ENCODE assay signal across 12 mouse cellular contexts in genomic region chr2:74201608-74202323, GRCm38 (mm10).
DNase-seq lines count a peak whose midpoint lies in the region; ATAC-seq and TF ChIP-seq lines count a peak whose summit lies in the region.
"Had no signal": no experiment of that assay in that cellular context is flagged by ENCODE, and none has a peak within 500 bp of the region (broad histone marks: within the 10 kb centered on the region; RNA-seq: fewer than 3 reads in every experiment).

No protein-coding gene starts in this region.

- no peaks in the 10 kb centered on the region for H3K36me3 ChIP-seq in CH12.LX (replicated peaks in 1 of 2; ENCODE audit: control insufficient read depth in 1 of 2, insufficient read depth in 1 of 2, low read length in 1 of 2)
- no peaks in the 10 kb centered on the region for H3K36me3 ChIP-seq in forebrain, embryonic 12.5 days (replicated peaks)
- H3K36me3 ChIP-seq: neural tube, embryonic 13.5 days had no signal

- WGBS in forebrain, embryonic 12.5 days = 32% methylated on average over 11 of the region's 11 CpGs

- H3K9ac ChIP-seq in CH12.LX (ENCODE audit: insufficient read depth, low read depth) = no peak overlapping the region
- no peak overlapping the region for H3K9ac ChIP-seq in forebrain, embryonic 12.5 days
- H3K9ac ChIP-seq: neural tube, embryonic 13.5 days had no signal

- ATAC-seq in forebrain, embryonic 12.5 days (ENCODE audit: low FRiP score) = peak; percentile 88
- ATAC-seq in granulocyte monocyte progenitor cell, adult 5-6 weeks (replicated peaks; ENCODE audit: poor library complexity, severe bottlenecking) = no peak
- ATAC-seq: Patski had no signal

- H3K27ac ChIP-seq in CH12.LX (ENCODE audit: insufficient read depth, low read depth) = no peak overlapping the region
- H3K27ac ChIP-seq in forebrain, embryonic 12.5 days = no peak overlapping the region
- H3K27ac ChIP-seq: neural tube, embryonic 13.5 days had no signal

- no peak for TF ChIP-seq POLR2A in CH12.LX (IDR thresholded peaks at IDR 0.05; ENCODE audit: low read depth, low read length)

- no peak for TF ChIP-seq RAD21 in CH12.LX (IDR thresholded peaks at IDR 0.05; ENCODE audit: low read depth, low read length)

- no peaks in the 10 kb centered on the region for H3K9me3 ChIP-seq in CH12.LX (replicated peaks; ENCODE audit: low read length)
- H3K9me3 ChIP-seq in forebrain, embryonic 12.5 days = no peaks in the 10 kb centered on the region
- H3K9me3 ChIP-seq: neural tube, embryonic 13.5 days had no signal

- H3K27me3 ChIP-seq in CH12.LX (replicated peaks) = no peaks in the 10 kb centered on the region
- H3K27me3 ChIP-seq in forebrain, embryonic 12.5 days = 0 out of 2 replicates have a peak, but pooled peaks cover 3% of the 10 kb centered on the region
- H3K27me3 ChIP-seq: neural tube, embryonic 13.5 days; Patski had no signal

- H3K79me2 ChIP-seq in CH12.LX (replicated peaks; ENCODE audit: control insufficient read depth, extremely low read depth, insufficient read depth, poor library complexity, severe bottlenecking) = no peaks in the 10 kb centered on the region

- no peak overlapping the region for H3K4me3 ChIP-seq in CH12.LX (replicated peaks in 1 of 3; ENCODE audit: low read depth in 2 of 3, low read length in 2 of 3, poor library complexity in 1 of 3)
- no peak overlapping the region for H3K4me3 ChIP-seq in forebrain, embryonic 12.5 days (replicated peaks)
- H3K4me3 ChIP-seq: neural tube, embryonic 13.5 days had no signal

- in situ Hi-C loops in CH12.LX (cut with MboI; ENCODE audit: low pct_ligation_motif_present, low pct_unique_long_range_greater_than_20kb, low sequenced_read_pairs) = no loop called here

- dilution Hi-C loops in CH12.LX (cut with MboI; ENCODE audit: extremely low pct_ligation_motif_present, extremely low pct_unique_long_range_greater_than_20kb, low sequenced_read_pairs) = no loop called here

- peak overlapping the region; percentile 18; the same call in 1 of the 2 replicates for H3K4me2 ChIP-seq in CH12.LX (ENCODE audit: insufficient read depth, low read depth, poor library complexity, severe bottlenecking)
- no peak overlapping the region; the same call in 1 of the 2 replicates for H3K4me2 ChIP-seq in forebrain, embryonic 12.5 days
- H3K4me2 ChIP-seq: neural tube, embryonic 13.5 days had no signal

- DNase-seq in heart, adult 11 months = peak; percentile 79
- no peak for DNase-seq in heart, postnatal 36 days
- no peak for DNase-seq in CH12.LX (ENCODE audit: extremely low read depth)
- peak; percentile 27 for DNase-seq in heart, postnatal 4 days
- DNase-seq in layer of hippocampus, adult 9-11 months = no peak
- DNase-seq in frontal cortex, adult 2 months (ENCODE audit: extremely low spot score in 1 of 2, low spot score in 1 of 2) = no peak
- DNase-seq: cerebellum, postnatal 36 days; lung, postnatal 10 days had no signal

- no peak for TF ChIP-seq CTCF in CH12.LX (conservative IDR thresholded peaks at IDR 0.05 in 1 of 2, IDR thresholded peaks at IDR 0.05 in 1 of 2; ENCODE audit: low read depth in 2 of 2, low read length in 2 of 2)

- TF ChIP-seq EP300 in CH12.LX (IDR thresholded peaks at IDR 0.05; ENCODE audit: low read length) = no peak

- intact Hi-C loops in heart, postnatal 36 days (cut with DNase I) = no loop called here

- H3K4me1 ChIP-seq in CH12.LX (ENCODE audit: control insufficient read depth in 1 of 2, insufficient read depth in 2 of 2) = peaks cover 16 to 22% of the 10 kb centered on the region in 2 experiments
- H3K4me1 ChIP-seq in forebrain, embryonic 12.5 days = peaks cover 24% of the 10 kb centered on the region

TF ChIP-seq in CH12.LX, 34 proteins besides CTCF, POLR2A, EP300 and RAD21:
- TF ChIP-seq MAFK (IDR thresholded peaks at IDR 0.05; ENCODE audit: insufficient replicate concordance, low read length) (no peak), TBP (conservative IDR thresholded peaks at IDR 0.05; ENCODE audit: low read depth, low read length) (no peak), ZNF384 (IDR thresholded peaks at IDR 0.05; ENCODE audit: low read depth, low read length) (no peak), JUN (IDR thresholded peaks at IDR 0.05; ENCODE audit: insufficient read depth, low read depth, low read length) (no peak), MEF2A (IDR thresholded peaks at IDR 0.05; ENCODE audit: borderline replicate concordance, low read depth, low read length) (no peak), HCFC1 (IDR thresholded peaks at IDR 0.05; ENCODE audit: low read depth, low read length) (no peak), NRF1 (IDR thresholded peaks at IDR 0.05; ENCODE audit: low read depth, low read length) (no peak), RCOR1 (conservative IDR thresholded peaks at IDR 0.05; ENCODE audit: low read depth, low read length) (no peak), USF1 (IDR thresholded peaks at IDR 0.05; ENCODE audit: low read depth, low read length) (no peak), MXI1 (IDR thresholded peaks at IDR 0.05; ENCODE audit: low read depth, low read length) (no peak), MAZ (IDR thresholded peaks at IDR 0.05; ENCODE audit: low read depth, low read length) (no peak), NELFE (IDR thresholded peaks at IDR 0.05; ENCODE audit: low read depth, low read length) (no peak), JUND (conservative IDR thresholded peaks at IDR 0.05; ENCODE audit: low read depth, low read length) (no peak), SIN3A (IDR thresholded peaks at IDR 0.05; ENCODE audit: low read length) (no peak), CHD2 (IDR thresholded peaks at IDR 0.05; ENCODE audit: low read length) (no peak), POLR2AphosphoS2 (IDR thresholded peaks at IDR 0.05; ENCODE audit: low read depth, low read length) (no peak), ZMIZ1 (IDR thresholded peaks at IDR 0.05; ENCODE audit: low read depth, low read length) (no peak)

Comparison
In these comparisons a context has a peak if more than half of its experiments do, and no peak if none do; other contexts are left out.
1. DNase-seq: peak in heart, adult 11 months (single experiment) and heart, postnatal 4 days (single experiment); none in heart, postnatal 36 days (0 of 2), CH12.LX (single experiment), layer of hippocampus, adult 9-11 months (single experiment) and frontal cortex, adult 2 months (0 of 2).